Mouse (Mus musculus): ENCODE measurements around the gene Rbm34.
A peak's percentile ranks its signal among the peaks of the same experiment; 100 is the strongest.

Rbm34 gene

GRCm38 (mm10) chr8:126961516-126961915 is 9.4 kb downstream of the Rbm34 start:
- no peak for DNase-seq (ENCODE audit: low spot score in 2 of 2)

DNA sequence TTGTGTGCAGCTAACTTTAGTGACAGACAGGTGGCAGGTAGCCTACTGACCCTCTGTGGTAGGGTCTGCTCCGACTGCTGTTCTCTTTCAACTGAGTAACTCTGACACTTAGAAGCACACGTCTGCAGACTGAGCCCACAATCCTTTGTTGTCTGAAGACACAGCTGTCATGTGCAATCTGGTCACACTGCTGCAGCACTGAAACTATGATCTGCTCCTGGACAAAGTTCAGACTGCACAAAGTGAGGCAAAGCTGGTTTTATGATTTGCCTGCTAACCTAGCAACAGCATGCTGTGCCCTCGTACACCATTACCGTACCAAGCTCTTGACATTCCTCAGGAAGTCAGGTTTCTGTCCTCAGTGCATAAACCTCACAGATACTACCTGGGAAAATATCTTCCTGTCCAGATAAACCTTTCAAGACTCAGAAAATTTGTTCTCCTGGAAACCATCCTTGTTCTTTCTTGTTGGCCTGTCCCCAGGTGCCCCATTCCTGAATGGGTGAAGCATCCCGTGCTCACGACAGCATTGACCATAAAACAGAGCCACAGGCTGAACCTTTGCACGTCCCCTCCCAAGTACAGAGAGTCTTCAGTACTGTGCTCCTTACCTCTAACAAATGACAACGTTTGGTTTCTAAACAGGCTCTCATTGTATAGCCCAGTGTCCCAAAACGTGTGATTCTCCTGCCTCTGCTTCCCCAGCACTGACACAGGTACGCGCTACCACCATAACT is 18.8 kb downstream of the Rbm34 start:
- no peak for DNase-seq (ENCODE audit: low spot score in 2 of 2)

DNA sequence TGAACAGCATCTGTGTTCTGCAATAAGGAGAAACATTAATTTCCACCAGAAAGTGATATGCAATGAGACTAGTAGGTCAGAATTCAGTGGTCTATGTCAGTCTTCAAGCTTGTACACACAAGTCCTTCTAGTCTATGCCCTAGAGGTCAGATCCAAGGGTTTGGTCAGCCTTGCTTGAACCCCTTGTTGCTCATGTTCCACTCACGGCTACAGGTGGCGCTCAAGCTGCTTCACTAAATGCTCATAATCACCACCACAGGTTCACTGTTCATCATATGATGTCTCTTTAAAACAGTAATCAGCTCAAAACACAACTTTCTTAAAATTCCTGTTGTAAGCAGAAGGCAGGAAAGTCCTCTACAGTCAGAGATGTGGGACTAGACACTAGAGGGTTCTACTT is 21.3 kb downstream of the Rbm34 start:
- no peak for DNase-seq (ENCODE audit: low spot score in 2 of 2)

DNA sequence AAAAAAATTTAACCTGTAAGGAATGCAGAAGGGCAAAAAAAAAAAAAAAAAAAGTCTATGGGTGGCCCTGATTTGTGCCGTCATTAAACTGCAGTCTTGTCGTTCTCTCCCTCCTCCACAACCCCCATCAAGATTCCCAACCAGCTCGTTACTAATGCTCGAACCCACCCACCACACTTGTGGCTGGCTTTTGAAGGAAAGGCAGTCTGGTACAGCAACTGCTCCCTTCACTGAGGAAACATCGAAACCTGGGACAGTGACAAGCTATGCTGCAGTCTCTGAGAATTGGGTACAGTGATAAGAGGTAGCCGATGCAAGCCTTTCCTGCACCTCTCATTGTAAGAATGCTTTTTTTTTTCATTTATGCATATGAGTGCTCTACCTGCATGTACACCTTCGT is 24.4 kb downstream of the Rbm34 start:
- DNase-seq (ENCODE audit: low spot score in 2 of 2) = no peak

DNA sequence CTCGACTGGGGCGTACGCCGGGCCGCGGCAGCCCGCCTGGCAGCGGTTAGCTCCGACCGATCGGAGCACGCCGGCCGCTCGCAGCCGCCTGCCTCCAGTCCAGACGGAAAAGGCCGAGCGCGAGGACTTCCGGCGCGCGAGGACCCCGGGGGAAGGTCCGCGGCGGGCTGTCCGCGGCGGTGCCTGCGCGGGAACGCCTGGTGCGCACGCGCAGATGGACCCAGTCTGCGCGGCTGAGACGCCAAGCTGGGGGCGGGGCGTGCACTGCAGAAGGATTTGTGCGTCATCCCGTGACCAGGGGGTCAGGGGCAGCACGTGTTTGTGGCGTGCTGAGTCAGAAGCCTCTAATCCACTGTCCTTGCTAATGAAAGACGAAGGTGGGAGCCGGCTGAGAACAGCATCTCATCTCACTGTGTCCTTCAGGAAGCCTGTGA is 25.1 kb downstream of the Rbm34 start, which contains the start of gene Tomm20:
Gene Tomm20, minus strand, starts transcription at position 115 of the 434 bp plus-strand sequence.
- peak; percentile 91 to 93 for DNase-seq (ENCODE audit: low spot score in 2 of 2)

DNA sequence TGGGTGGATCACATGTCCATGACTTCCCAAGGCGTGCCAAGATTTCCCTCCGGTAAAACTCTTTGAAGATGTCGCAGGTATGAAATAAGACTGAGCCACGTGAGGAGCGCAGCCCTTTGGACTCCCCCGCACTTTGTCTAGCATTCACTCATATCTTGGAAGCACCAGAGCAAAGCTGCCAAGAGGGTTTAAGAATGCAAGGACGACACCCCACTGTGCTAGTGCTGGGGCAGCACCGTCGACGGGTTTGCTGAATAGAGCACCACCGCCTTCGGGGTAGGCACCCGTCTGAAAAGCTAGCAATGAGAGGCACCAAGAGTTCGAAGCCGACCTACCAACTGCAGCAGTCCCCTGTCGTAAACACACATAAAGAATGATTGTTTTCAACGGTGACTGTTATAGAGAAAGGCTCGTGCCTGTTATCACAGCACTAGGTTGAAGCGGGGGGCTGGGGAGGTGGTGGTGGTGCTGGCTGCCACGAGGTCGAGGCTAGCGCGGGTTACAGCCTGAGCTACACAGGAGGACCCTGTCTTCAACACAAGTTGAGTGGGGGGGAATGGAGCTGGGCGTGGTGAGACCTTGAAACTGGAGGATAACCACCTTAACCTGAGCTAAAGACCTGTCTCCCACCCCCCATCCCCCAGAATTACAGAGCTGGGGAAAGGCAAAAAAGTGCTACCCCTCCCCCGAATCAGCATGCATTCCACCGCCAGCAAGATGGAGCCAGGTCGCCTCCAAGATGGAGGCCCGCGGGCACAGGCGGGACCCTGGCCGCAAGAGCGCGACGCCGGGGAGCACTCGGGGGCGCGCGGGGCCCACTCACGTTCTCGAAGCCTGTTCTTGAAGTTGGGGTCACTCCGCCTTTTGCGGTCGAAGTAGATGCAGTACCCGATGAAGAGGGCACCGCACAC is 25.8 kb downstream of the Rbm34 start:
- peak; percentile 9 to 19 for DNase-seq (ENCODE audit: low spot score in 2 of 2)

- no peak for DNase-seq (ENCODE audit: low spot score in 2 of 2)
These were observed 27.3 kb downstream of the Rbm34 start for GRCm38 (mm10) chr8:126943565-126943964.

DNA sequence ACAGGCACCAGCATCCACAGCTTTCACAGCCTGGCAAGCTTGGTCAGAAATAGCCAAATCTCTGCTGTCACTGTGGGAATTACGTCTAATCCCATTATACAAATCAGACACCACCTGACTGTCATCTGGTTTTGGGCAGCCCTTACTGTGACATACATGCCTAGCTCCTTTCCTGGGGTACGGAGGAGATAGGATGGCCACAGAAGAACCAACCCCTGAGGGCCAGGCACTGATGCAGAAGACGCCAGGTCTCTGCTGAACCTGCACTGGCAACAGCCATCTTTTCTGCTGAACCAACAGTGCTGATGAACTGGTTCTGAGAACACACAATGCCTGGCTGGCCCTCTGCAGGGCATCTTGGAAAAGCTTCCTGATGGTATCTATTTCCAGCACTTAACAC is 33.5 kb downstream of the Rbm34 start:
- DNase-seq (ENCODE audit: low spot score in 2 of 2) = no peak

DNA sequence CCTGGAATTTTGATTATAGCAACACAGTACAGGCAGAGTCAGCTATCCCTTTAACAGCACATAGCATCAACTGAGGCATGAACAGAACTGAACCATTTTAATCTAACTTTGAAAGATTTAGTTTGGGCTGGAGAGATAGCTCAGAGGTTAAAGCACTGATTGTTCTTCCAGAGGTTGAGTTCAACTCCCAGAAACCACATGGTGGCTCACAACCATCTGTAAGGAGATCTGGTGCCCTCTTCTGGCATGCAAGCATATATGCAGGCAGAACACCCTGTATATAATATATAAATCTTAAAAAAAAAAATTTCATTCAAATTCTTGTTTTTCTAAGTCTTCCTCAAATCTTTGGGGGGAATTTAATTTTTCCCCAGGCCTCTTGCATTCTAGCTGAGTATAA is 34.9 kb downstream of the Rbm34 start:
- DNase-seq (ENCODE audit: low spot score in 2 of 2) = no peak

DNA sequence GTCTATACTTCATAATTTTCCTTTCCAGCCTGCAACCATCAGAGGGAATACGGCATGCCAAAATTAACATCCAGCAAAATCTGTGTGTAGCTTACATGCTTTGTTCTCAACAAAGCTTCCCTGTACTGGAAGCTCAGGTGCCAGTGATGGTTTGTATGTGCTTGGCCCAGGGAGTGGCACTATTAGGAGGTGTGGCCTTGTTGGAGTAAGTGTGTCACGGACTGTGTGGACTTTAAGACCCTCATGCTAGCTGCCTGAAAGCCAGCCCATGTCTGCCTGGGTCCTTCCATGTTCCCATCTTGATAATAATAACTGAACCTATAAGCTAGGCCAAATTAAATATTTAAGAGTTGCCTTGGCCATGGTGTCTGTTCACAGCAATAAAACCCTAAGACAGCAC is 35.5 kb downstream of the Rbm34 start:
- no peak for DNase-seq (ENCODE audit: low spot score in 2 of 2)

- DNase-seq (ENCODE audit: low spot score in 2 of 2) = no peak
These were observed 38.2 kb downstream of the Rbm34 start for GRCm38 (mm10) chr8:126932656-126933055.

GRCm38 (mm10) chr8:126932249-126932648 is 38.6 kb downstream of the Rbm34 start:
- DNase-seq (ENCODE audit: low spot score in 2 of 2) = no peak

DNA sequence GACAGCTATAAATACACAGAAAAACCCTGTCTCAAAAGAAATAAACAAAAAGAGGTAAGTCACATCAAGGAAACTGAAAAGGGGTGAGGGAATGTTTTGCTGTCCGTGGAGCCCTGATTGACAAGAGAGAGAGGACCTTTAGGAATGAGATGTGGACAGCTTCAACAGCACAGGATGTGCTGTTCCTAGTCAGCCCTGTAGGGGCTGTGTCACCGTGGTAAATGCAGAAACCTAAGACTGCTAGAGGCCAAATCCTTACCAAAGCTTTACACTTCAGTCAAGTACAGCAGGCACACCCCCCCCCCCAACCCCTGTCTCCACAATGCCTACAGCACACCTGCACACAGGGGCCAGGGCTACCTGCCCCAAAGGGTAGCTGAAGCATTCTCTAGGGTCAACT is 39.2 kb downstream of the Rbm34 start:
- no peak for DNase-seq (ENCODE audit: low spot score in 2 of 2)

DNA sequence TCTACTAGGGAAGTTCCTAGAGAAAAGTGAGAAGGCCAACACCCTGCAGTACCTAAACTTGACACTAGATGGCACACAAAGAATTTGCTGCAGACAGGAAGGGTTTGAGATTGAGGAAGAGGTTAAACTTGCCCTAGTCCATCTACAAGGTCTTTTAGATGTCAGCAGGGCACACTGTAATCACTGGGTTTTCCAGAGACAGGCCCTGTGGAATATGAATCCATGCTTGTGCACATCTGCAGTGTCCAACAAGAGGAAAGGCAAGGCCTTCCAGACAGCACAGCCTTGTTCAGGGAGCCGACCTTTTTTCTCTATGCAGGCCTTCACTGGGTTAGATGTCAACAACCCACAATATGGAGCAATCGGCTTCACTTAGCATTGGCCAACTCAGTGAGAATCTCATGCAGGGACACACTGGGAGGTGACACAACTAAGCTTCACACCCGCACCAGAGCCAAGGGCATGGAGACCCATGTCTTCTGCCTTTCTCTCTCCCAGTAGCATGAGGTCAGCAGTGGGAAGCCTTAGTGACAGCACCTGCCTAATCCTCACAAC is 41.2 kb downstream of the Rbm34 start:
- peak; percentile 60 to 65 for DNase-seq (ENCODE audit: low spot score in 2 of 2)

GRCm38 (mm10) chr8:126928755-126929505 is 41.9 kb downstream of the Rbm34 start:
- DNase-seq (ENCODE audit: low spot score in 2 of 2) = no peak

DNA sequence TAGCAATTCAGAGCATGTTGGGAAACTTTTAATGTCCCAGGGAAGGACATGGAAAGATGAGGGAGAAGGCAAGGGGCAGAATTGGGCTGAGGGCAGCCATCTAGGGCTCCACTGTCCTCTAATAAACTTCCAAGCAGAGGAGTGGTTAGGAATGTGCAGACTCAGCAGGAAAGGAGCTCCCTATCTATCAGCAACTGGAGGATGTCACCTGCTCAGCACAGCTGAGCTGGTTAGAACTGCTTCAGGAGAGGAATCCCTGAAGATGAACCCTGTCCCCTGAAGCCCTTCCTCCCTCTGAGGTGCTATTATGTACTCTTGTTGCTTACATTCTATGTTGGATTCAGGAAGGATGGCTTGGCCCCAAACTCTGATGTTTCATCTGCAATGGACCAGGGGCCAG is 42.8 kb downstream of the Rbm34 start:
- DNase-seq (ENCODE audit: low spot score in 2 of 2) = no peak

GRCm38 (mm10) chr8:126927058-126927457 is 43.8 kb downstream of the Rbm34 start:
- no peak for DNase-seq (ENCODE audit: low spot score in 2 of 2)

- no peak for DNase-seq (ENCODE audit: low spot score in 2 of 2)
These were observed 47.9 kb downstream of the Rbm34 start for GRCm38 (mm10) chr8:126922981-126923380.

DNA sequence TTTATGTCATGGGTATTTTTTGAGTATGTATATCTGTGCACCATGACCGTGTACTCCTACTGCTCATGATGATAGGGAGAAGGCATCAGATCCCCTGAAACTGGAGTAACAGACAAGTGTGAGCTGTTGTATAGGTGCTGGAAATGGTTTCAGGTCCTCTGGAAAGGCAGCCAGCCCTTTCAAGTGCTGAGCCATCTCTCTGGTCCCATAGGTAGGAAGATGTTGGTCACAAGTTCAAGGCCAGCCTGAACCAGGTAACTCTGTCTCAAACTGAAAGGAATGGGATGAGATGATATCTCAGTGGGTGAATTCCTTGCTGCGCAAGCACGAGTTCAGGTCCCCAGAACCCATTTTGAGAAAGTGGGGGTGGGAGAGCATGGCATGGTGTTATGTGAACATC is 49.4 kb downstream of the Rbm34 start:
- no peak for DNase-seq (ENCODE audit: low spot score in 2 of 2)

DNA sequence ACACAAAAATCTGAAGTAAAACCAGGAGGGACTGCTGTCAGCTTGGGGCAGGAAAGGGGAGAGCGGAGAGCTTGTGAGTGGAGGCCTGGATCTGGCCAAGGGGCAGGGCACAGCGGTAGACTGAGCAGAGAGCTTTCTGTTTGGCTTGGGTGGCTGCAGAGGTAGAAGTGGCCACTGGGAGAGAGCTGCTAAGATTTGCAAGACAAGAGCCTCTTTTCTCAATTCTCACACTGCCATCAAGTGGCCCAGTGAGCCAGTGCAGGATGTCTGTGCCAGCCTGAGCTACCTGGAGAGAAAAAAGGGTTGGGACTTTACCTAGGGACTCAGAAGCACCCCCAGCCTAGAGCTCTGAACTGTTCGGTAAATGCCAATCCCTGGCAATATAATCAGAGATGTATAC is 50.0 kb downstream of the Rbm34 start:
- peak; percentile 61 to 66 for DNase-seq (ENCODE audit: low spot score in 2 of 2)

- DNase-seq (ENCODE audit: low spot score in 2 of 2) = no peak
These were observed 50.5 kb downstream of the Rbm34 start for GRCm38 (mm10) chr8:126920386-126920785.

DNA sequence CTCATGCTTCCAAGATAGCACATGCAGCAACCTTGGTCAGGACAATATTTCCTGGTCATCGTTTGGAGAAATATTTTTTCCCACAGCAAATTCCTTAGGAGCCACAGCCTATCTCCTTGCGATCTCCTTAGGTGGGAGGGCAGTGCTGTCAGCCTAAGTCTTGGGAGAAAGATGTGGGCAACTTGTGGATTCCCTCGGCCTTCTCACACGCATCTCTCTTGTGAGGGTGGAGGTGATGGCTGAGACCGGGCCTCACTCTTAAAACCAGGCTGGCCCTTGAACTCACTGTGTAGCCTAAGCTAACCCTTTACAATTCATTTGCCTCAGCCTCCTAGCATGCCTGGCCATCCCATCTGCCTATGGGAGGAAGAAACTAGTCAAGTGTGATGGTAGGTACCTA is 51.2 kb downstream of the Rbm34 start:
- DNase-seq (ENCODE audit: low spot score in 2 of 2) = no peak

Measured in spleen, postnatal 36 days (tissue).